Mouse (Mus musculus) embryonic fibroblast, embryonic 13.5 days (primary cell): Measurements from ENCODE around the gene Frmd8.

Source experiments
- CTCF ChIP-seq: IDR thresholded peaks from 2 replicates; pipeline ENCODE4 v1.5.1; 2011; ENCODE audit warnings: mild to moderate bottlenecking, control low read depth, low read length, moderate library complexity, borderline replicate concordance; ENCODE audit not compliant: insufficient read depth
- POLR2A ChIP-seq: IDR thresholded peaks from 2 replicates; pipeline ENCODE4 v1.6.1; 2011; ENCODE audit warnings: low read depth, mild to moderate bottlenecking, control low read depth, low read length, moderate library complexity

DNA sequence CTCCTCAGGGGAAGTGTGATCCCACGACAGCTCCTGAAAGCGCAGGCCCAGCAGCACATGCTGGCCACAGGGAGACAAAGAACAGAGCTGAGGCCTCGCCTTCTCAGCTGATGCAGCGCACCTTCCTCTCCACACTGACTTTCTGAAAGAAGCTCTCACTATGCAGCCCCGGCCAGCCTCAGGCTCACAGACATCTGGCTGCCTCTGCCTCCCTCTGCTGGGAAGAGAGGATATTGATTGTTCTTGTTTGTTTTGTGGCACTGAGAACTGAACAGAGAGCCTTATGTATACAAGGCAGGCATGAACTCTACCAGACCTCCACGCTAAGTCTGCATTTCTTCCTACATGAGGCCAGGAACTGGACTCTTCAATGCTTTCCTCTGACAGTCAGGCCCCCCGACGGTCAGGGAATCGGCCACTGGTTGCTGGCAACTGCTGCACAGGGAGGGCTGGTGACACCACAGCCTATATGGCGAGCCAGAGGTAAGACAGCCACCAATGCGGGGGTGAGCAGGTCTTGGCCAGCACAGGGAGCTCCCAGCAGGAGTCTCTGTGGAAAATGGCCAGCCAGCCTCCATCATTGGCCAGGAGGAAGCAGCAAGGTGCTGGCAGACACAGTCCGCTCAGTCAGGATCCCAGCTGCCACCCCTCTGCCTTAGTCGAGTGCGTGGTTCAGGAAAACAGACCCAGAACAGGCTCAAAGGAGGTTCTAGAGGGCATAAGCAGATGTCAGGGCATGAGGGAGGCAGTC is 12.6 kb downstream of the Frmd8 start:
- TF ChIP-seq CTCF (no peak), POLR2A (no peak)
